Mouse (Mus musculus) liver, postnatal 0 days (tissue): ENCODE results near the gene Atxn1.

Experiments used
- CTCF ChIP-seq: sonication (generic); IDR thresholded peaks from 2 replicates; pipeline ENCODE4 v1.5.1; 2016; ENCODE audit warnings: antibody characterized with exemption, low read depth
- EP300 ChIP-seq: IDR thresholded peaks from 2 replicates; pipeline ENCODE4 v1.6.1; 2016; ENCODE audit warnings: antibody characterized with exemption, low read depth, mild to moderate bottlenecking

DNA sequence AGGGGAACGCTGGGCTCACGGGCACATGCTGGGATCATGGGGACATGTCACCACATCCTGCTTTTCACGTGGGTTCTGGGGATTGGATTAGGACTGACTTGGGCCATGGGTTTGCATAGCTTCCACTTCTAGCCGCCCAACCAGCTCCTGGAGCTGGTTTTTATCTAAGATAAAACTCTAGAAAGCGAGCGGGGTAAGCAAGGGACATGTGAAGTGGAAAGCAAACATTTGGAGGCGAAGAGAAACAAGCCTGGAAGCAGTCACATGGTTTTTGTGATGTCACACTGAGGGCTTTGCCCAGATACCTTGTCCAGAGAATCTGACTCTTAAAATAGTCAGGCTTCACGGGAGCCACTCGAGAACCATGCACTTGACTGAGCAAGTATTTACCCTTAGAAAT lies 427.7 kb downstream of the Atxn1 start:
- TF ChIP-seq EP300: no peak
- TF ChIP-seq CTCF: no peak
